Mouse (Mus musculus): ENCODE data around the gene Slc24a2.

- no peak for TF ChIP-seq CTCF (IDR thresholded peaks at IDR 0.05; ENCODE audit: borderline replicate concordance, control insufficient read depth, extremely low read depth, insufficient read depth, low read length, poor library complexity)
- TF ChIP-seq POLR2A (IDR thresholded peaks at IDR 0.05; ENCODE audit: control insufficient read depth, extremely low read depth, insufficient read depth, low read length, poor library complexity) = no peak
Measured at GRCm38 (mm10) chr4:87177116-87177515, 53.2 kb downstream of the Slc24a2 start.
